ENCODE assay signal across 22 mouse cellular contexts in the genomic region with DNA sequence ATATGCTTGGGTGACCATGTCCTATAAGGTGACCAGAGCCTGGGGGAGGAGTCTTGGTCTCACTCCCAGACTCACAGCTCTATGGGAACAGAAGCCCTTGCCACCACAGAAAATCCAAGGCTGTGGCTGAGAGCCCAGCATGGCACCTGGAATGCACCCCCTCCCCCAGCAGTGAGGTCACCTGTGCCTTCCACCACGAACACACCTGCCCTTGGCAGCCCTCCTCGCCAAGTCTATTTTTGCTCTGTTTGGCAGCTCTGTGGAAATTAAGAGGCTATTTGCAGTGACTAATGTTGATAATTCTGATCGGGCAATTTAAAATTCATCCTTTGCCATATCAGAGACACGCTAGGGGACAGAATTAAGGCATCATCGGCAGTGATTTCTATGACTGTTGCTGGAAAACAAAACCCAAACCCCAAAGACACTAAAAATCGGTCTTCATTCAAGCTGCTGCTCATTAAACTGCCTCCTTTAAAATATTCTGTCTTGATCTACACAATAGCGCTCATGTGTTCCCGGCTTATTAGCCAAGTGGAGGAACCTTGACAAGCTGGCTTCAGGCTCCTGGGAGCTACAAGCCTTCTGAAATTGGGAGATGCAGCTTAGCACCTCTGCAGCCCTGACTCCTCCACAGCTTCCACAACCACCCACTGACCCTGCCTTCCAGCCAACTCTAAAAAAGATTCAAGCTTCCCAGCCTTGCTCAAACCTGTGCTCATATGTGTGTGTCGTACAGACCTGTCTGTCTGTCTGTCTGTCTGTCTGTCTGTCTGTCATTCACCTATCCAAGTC.
DNase-seq lines count a peak whose midpoint lies in the region; ATAC-seq and TF ChIP-seq lines count a peak whose summit lies in the region.
"Had no signal": no experiment of that assay in that cellular context is flagged by ENCODE, and none has a peak within 500 bp of the region (broad histone marks: within the 10 kb centered on the region; RNA-seq: fewer than 3 reads in every experiment).

No protein-coding gene starts in this region.

- intact Hi-C loops in heart, postnatal 10 days (cut with DNase I) = no loop called here

- TF ChIP-seq CTCF in hindbrain, postnatal 0 days (IDR thresholded peaks at IDR 0.05; ENCODE audit: low read depth) = no peak

- no peak for DNase-seq in cerebellum, postnatal 4 days (ENCODE audit: low spot score in 2 of 2)
- peak; percentile 4 to 17 for DNase-seq in heart, postnatal 10 days
- peak; percentile 77 for DNase-seq in brain, adult 2 months (ENCODE audit: low read depth, low spot score)
- peak; percentile 46 for DNase-seq in cerebellum, adult 9-11 months
- no peak for DNase-seq in hindbrain, postnatal 0 days (ENCODE audit: low spot score)
- no peak for DNase-seq in B cell, adult 2 months
- DNase-seq: adrenal gland, postnatal 10 days; kidney, adult 2 months; kidney, postnatal 14 days; lung, adult 2 months; lung, postnatal 36 days; thymus, postnatal 4 days had no signal

- H3K9ac ChIP-seq in heart, embryonic 12.5 days = no peak overlapping the region
- no peak overlapping the region for H3K9ac ChIP-seq in hindbrain, postnatal 0 days (replicated peaks; ENCODE audit: low read length)
- H3K9ac ChIP-seq: forebrain, embryonic 12.5 days; heart, embryonic 15.5 days; limb, embryonic 12.5 days; liver, embryonic 12.5 days had no signal

- no peak overlapping the region for H3K27ac ChIP-seq in heart, embryonic 12.5 days (ENCODE audit: poor library complexity, severe bottlenecking)
- H3K27ac ChIP-seq in hindbrain, postnatal 0 days = no peak overlapping the region
- H3K27ac ChIP-seq: forebrain, embryonic 12.5 days; heart, embryonic 15.5 days; hindbrain, embryonic 10.5 days; left cerebral cortex, adult 2 months; limb, embryonic 12.5 days; liver, embryonic 12.5 days had no signal

- no peaks in the 10 kb centered on the region for H3K4me1 ChIP-seq in heart, embryonic 12.5 days (replicated peaks)
- H3K4me1 ChIP-seq in hindbrain, postnatal 0 days (ENCODE audit: insufficient read depth, low read length) = no peaks in the 10 kb centered on the region
- H3K4me1 ChIP-seq: heart, embryonic 15.5 days; limb, embryonic 12.5 days; liver, embryonic 12.5 days had no signal

- H3K4me3 ChIP-seq in heart, embryonic 12.5 days = no peak overlapping the region
- no peak overlapping the region for H3K4me3 ChIP-seq in hindbrain, postnatal 0 days (ENCODE audit: low read length)
- H3K4me3 ChIP-seq: forebrain, embryonic 12.5 days; heart, embryonic 15.5 days; hindbrain, embryonic 10.5 days; left cerebral cortex, adult 2 months; limb, embryonic 12.5 days; liver, embryonic 12.5 days had no signal

- H3K4me2 ChIP-seq in heart, embryonic 12.5 days = no peak overlapping the region
- H3K4me2 ChIP-seq in hindbrain, postnatal 0 days (ENCODE audit: low read depth, low read length) = no peak overlapping the region
- H3K4me2 ChIP-seq: forebrain, embryonic 12.5 days; heart, embryonic 15.5 days; limb, embryonic 12.5 days; liver, embryonic 12.5 days had no signal

- no peaks in the 10 kb centered on the region for H3K9me3 ChIP-seq in heart, embryonic 12.5 days (replicated peaks)
- H3K9me3 ChIP-seq in hindbrain, postnatal 0 days (ENCODE audit: low read length) = no peaks in the 10 kb centered on the region
- H3K9me3 ChIP-seq: forebrain, embryonic 12.5 days; heart, embryonic 15.5 days; hindbrain, embryonic 10.5 days; limb, embryonic 12.5 days; liver, embryonic 12.5 days had no signal

- peak; percentile 45; the same call in 1 of the 2 replicates for ATAC-seq in cerebellum, adult (ENCODE audit: insufficient number of reproducible peaks, low FRiP score, low TSS enrichment)
- no peak for ATAC-seq in heart, embryonic 12.5 days (ENCODE audit: insufficient number of reproducible peaks, low FRiP score)
- no peak for ATAC-seq in hindbrain, postnatal 0 days
- ATAC-seq: CD4-positive, CD25-positive, alpha-beta regulatory T cell, adult 4 months; liver, embryonic 12.5 days; Patski had no signal

- 77% methylated on average over 9 of the region's 9 CpGs for WGBS in heart, embryonic 12.5 days
- 74% methylated on average over 9 of the region's 9 CpGs for WGBS in hindbrain, postnatal 0 days

- no peaks in the 10 kb centered on the region for H3K27me3 ChIP-seq in heart, embryonic 12.5 days (replicated peaks)
- H3K27me3 ChIP-seq in hindbrain, postnatal 0 days (ENCODE audit: insufficient read depth, low read length) = no peaks in the 10 kb centered on the region
- H3K27me3 ChIP-seq: forebrain, embryonic 12.5 days; heart, embryonic 15.5 days; limb, embryonic 12.5 days; liver, embryonic 12.5 days had no signal

- H3K36me3 ChIP-seq in heart, embryonic 12.5 days = no peaks in the 10 kb centered on the region
- no peaks in the 10 kb centered on the region for H3K36me3 ChIP-seq in hindbrain, postnatal 0 days (ENCODE audit: insufficient read depth, low read length)
- H3K36me3 ChIP-seq: forebrain, embryonic 12.5 days; heart, embryonic 15.5 days; hindbrain, embryonic 10.5 days; limb, embryonic 12.5 days; liver, embryonic 12.5 days had no signal

Comparison
In these comparisons a context has a peak if more than half of its experiments do, and no peak if none do; other contexts are left out.
1. DNase-seq: peak in heart, postnatal 10 days (2 of 2), brain, adult 2 months (single experiment) and cerebellum, adult 9-11 months (single experiment); none in cerebellum, postnatal 4 days (0 of 2), hindbrain, postnatal 0 days (single experiment) and B cell, adult 2 months (0 of 2).